In genomic region chr2:17690264-17690663, GRCm38 (mm10) we compare ENCODE assay signal across 19 mouse cellular contexts. TPM values are rescaled to one million over a fixed set of nuclear protein-coding genes. Genes with fewer than 3 reads are reported as not detected.
"Had no signal": no experiment of that assay in that cellular context is flagged by ENCODE, and none has a peak within 500 bp of the region (broad histone marks: within the 10 kb centered on the region; RNA-seq: fewer than 3 reads in every experiment).

No protein-coding gene starts in this region.

- H3K27ac ChIP-seq: left cerebral cortex, adult 2 months; limb, embryonic 12.5 days; liver, embryonic 14.5 days; macrophage; midbrain, embryonic 10.5 days; midbrain, embryonic 13.5 days; stomach, embryonic 15.5 days had no signal

- H3K4me2 ChIP-seq: limb, embryonic 12.5 days; lung, embryonic 14.5 days; midbrain, embryonic 13.5 days; stomach, embryonic 15.5 days had no signal

- H3K36me3 ChIP-seq: limb, embryonic 12.5 days; midbrain, embryonic 10.5 days; midbrain, embryonic 13.5 days; stomach, embryonic 15.5 days had no signal

- H3K27me3 ChIP-seq: limb, embryonic 12.5 days; megakaryocyte, embryonic 14.5 days; midbrain, embryonic 13.5 days; stomach, embryonic 15.5 days had no signal

- H3K4me1 ChIP-seq: limb, embryonic 12.5 days; stomach, embryonic 15.5 days had no signal

- DNase-seq: kidney, adult 18-20 months; kidney, adult 9 months; kidney, postnatal 14 days; kidney, postnatal 4 days; layer of hippocampus, postnatal 36 days; liver, postnatal 0 days; lung, embryonic 14.5 days; right cerebral cortex, adult 18-20 months; right cerebral cortex, postnatal 14 days; right cerebral cortex, postnatal 4 days; thymus, postnatal 25 days had no signal

- H3K4me3 ChIP-seq: left cerebral cortex, adult 2 months; limb, embryonic 12.5 days; midbrain, embryonic 10.5 days; midbrain, embryonic 13.5 days; stomach, embryonic 15.5 days had no signal

RNA-seq across cellular contexts. Expression of gene Nebl, which starts 41.0 kb away (rescaled TPM):
- polyA plus RNA-seq: macrophage had no signal
